Mouse (Mus musculus) heart, postnatal 0 days (tissue): Measurements from ENCODE around the gene Ppp2r5e. TPM values are rescaled to one million over a fixed set of nuclear protein-coding genes. Genes with fewer than 3 reads are reported as not detected.
"Not testable (repeated sequence)": the region's sequence is repeated elsewhere in the genome, so short reads cannot be mapped to it uniquely, and the experiment has no call there.

ENCODE experiments used
- ATAC-seq: fragments of 200-750 bp; cut with Nextera tagmentation; 2 replicates; pipeline ENCODE4 v1.8.0; 2017; ENCODE audit warnings: low read depth, moderate number of reproducible peaks, moderate library complexity; ENCODE audit not compliant: insufficient read depth
- DNase-seq: peaks from one replicate; pipeline ENCODE4 v3.0.0-alpha.2; 2016; ENCODE audit warnings: low spot score
- H3K27ac ChIP-seq: fragments of 300-500 bp; sonication (generic); 2 replicates; pipeline ENCODE4 v1.5.1; 2014; ENCODE audit warnings: low read depth, mild to moderate bottlenecking
- H3K27me3 ChIP-seq: fragments of 300-500 bp; sonication (generic); 2 replicates; pipeline ENCODE4 v1.6.1; 2014; ENCODE audit warnings: low read length, mixed read lengths; ENCODE audit not compliant: control insufficient read depth, insufficient read depth
- H3K36me3 ChIP-seq: fragments of 300-500 bp; sonication (generic); replicated peaks from 2 replicates; pipeline ENCODE4 v1.6.1; 2014; ENCODE audit warnings: low read length, mixed read lengths; ENCODE audit not compliant: control insufficient read depth, insufficient read depth
- H3K4me1 ChIP-seq: fragments of 300-500 bp; sonication (generic); 2 replicates; pipeline ENCODE4 v1.6.1; 2014; ENCODE audit warnings: antibody characterized with exemption; ENCODE audit not compliant: control insufficient read depth, insufficient read depth
- H3K4me2 ChIP-seq: fragments of 300-500 bp; sonication (generic); 2 replicates; pipeline ENCODE4 v1.6.1; 2014; ENCODE audit warnings: low read depth, mild to moderate bottlenecking, low read length, moderate library complexity
- H3K4me3 ChIP-seq: fragments of 300-500 bp; sonication (generic); 2 replicates; pipeline ENCODE4 v1.5.1; 2014; ENCODE audit warnings: low read depth, low read length
- H3K9ac ChIP-seq: fragments of 300-500 bp; sonication (generic); replicated peaks from 2 replicates; pipeline ENCODE4 v1.6.1; 2014; ENCODE audit warnings: low read depth, low read length, mixed read lengths
- H3K9me3 ChIP-seq: fragments of 300-500 bp; sonication (generic); replicated peaks from 2 replicates; pipeline ENCODE4 v1.6.1; 2016; ENCODE audit warnings: low read length; ENCODE audit not compliant: control insufficient read depth
- CTCF ChIP-seq: IDR thresholded peaks from 2 replicates; pipeline ENCODE4 v1.5.1; 2016; ENCODE audit warnings: antibody characterized with exemption, control low read depth, low read depth
- EP300 ChIP-seq: IDR thresholded peaks from 2 replicates; pipeline ENCODE4 v1.6.1; 2016; ENCODE audit warnings: antibody characterized with exemption, low read depth
- WGBS: fragments of 180-500 bp; shearing (Covaris S2); extraction: QIAGEN DNeasy Blood & Tissue Kit; methylation state at CpG from one replicate; pipeline ENCODE4 v1.1.7; 2014; 5-methylcytosine and 5-hydroxymethylcytosine counted together
- polyA plus RNA-seq: library from polyadenylated mRNA; unstranded; fragments of >200 nt; fragmentation: Nextera tagmentation; extraction: Ambion mirVana; gene quantifications from 2 replicates; pipeline ENCODE4 v1.2.1, GENCODE M21; 2015
- total RNA-seq: library from RNA; depleted of rRNA; stranded (reverse); fragments of >200 nt; gene quantifications from 2 replicates; pipeline ENCODE4 v1.2.3, GENCODE M21; 2014; ENCODE audit warnings: low replicate concordance

Gene Ppp2r5e
- total and polyA plus RNA-seq, 2 experiments from 2014 or later = 7.5 TPM

GRCm38 (mm10) chr12:75502664-75503063 lies 93.4 kb downstream of the Ppp2r5e start:
- H3K27ac ChIP-seq = no peak overlapping the region
- peaks cover 8% of the 10 kb centered on the region; the same call in 1 of the 2 replicates for H3K4me1 ChIP-seq
- H3K27me3 ChIP-seq = no peaks in the 10 kb centered on the region
- H3K4me2 ChIP-seq = no peak overlapping the region
- no peak overlapping the region for H3K9ac ChIP-seq
- WGBS = 75% methylated on average over 4 of the region's 4 CpGs
- H3K36me3 ChIP-seq = no peaks in the 10 kb centered on the region
- no peaks in the 10 kb centered on the region for H3K9me3 ChIP-seq
- no peak overlapping the region for H3K4me3 ChIP-seq
- ATAC-seq = no peak
- DNase-seq = no peak
- TF ChIP-seq EP300 = no peak
- TF ChIP-seq CTCF = no peak

GRCm38 (mm10) chr12:75497698-75498097 lies 98.3 kb downstream of the Ppp2r5e start:
- H3K27me3 ChIP-seq = no peaks in the 10 kb centered on the region
- no peak overlapping the region for H3K4me2 ChIP-seq
- 83% methylated on average over 1 of the region's 1 CpGs for WGBS
- H3K27ac ChIP-seq = no peak overlapping the region
- no peak overlapping the region for H3K4me3 ChIP-seq
- H3K36me3 ChIP-seq = no peaks in the 10 kb centered on the region; the same call in 1 of the 2 replicates
- DNase-seq (no peak), ATAC-seq (no peak)
- no peaks in the 10 kb centered on the region for H3K9me3 ChIP-seq
- H3K9ac ChIP-seq = no peak overlapping the region
- TF ChIP-seq CTCF = no peak
- TF ChIP-seq EP300 = no peak
- 0 out of 2 replicates have a peak, but pooled peaks cover 7% of the 10 kb centered on the region for H3K4me1 ChIP-seq

- Histone ChIP-seq H3K4me3 (no peak overlapping the region), H3K27ac (no peak overlapping the region), H3K4me2 (no peak overlapping the region), H3K4me1 (0 out of 2 replicates have a peak, but pooled peaks cover 7% of the 10 kb centered on the region), H3K9me3 (no peaks in the 10 kb centered on the region), H3K9ac (no peak overlapping the region), H3K36me3 (peaks cover 4% of the 10 kb centered on the region; the same call in 1 of the 2 replicates), H3K27me3 (no peaks in the 10 kb centered on the region)
- 88% methylated on average over 3 of the region's 3 CpGs for WGBS
- DNase-seq = no peak
- ATAC-seq = no peak
- TF ChIP-seq CTCF (no peak), EP300 (no peak)
These were observed 100.4 kb downstream of the Ppp2r5e start for GRCm38 (mm10) chr12:75495636-75496035.

GRCm38 (mm10) chr12:75494643-75495042 lies 101.4 kb downstream of the Ppp2r5e start:
- Histone ChIP-seq H3K9me3 (no peaks in the 10 kb centered on the region), H3K27me3 (no peaks in the 10 kb centered on the region), H3K4me1 (0 out of 2 replicates have a peak, but pooled peaks cover 7% of the 10 kb centered on the region), H3K4me3 (no peak overlapping the region), H3K4me2 (no peak overlapping the region), H3K9ac (no peak overlapping the region), H3K36me3 (peaks cover 11% of the 10 kb centered on the region), H3K27ac (no peak overlapping the region)
- ATAC-seq (no peak), DNase-seq (no peak)
- no peak for TF ChIP-seq EP300
- no peak for TF ChIP-seq CTCF
- 83% methylated on average over 3 of the region's 3 CpGs for WGBS

- H3K27me3 ChIP-seq = no peaks in the 10 kb centered on the region
- no peak for DNase-seq
- 59% methylated on average over 3 of the region's 3 CpGs for WGBS
- H3K27ac ChIP-seq = no peak overlapping the region
- H3K36me3 ChIP-seq = peaks cover 11% of the 10 kb centered on the region
- H3K4me2 ChIP-seq = no peak overlapping the region
- H3K9me3 ChIP-seq = no peaks in the 10 kb centered on the region
- H3K9ac ChIP-seq = no peak overlapping the region
- no peak overlapping the region for H3K4me3 ChIP-seq
- ATAC-seq = no peak
- TF ChIP-seq CTCF (no peak), EP300 (no peak)
- H3K4me1 ChIP-seq = 0 out of 2 replicates have a peak, but pooled peaks cover 7% of the 10 kb centered on the region
These were observed 103.3 kb downstream of the Ppp2r5e start for GRCm38 (mm10) chr12:75492549-75493327.

- not testable (repeated sequence) for H3K27ac ChIP-seq, H3K9ac ChIP-seq, H3K4me2 ChIP-seq, H3K4me1 ChIP-seq, H3K27me3 ChIP-seq, ATAC-seq, H3K9me3 ChIP-seq, H3K4me3 ChIP-seq, DNase-seq
- peaks cover 11% of the 10 kb centered on the region for H3K36me3 ChIP-seq
- WGBS = 98% methylated on average over 3 of the region's 3 CpGs
These were observed 103.9 kb downstream of the Ppp2r5e start for GRCm38 (mm10) chr12:75492148-75492547.
